Mouse (Mus musculus) cerebellum, adult 2 months (tissue): ENCODE measurements at regions not wholly inside any gene's neighbourhood (a gene's known extent, or its start where the extent isn't known, plus 50 kb on each side); places are given as distances from the start of the nearest gene placed in this dataset.

Source experiments
- CTCF ChIP-seq: fragments of 200-500 bp; IDR thresholded peaks from 2 replicates; pipeline ENCODE4 v1.5.1; 2011; ENCODE audit warnings: low read depth, mild to moderate bottlenecking, control low read depth, low read length, moderate library complexity, borderline replicate concordance; ENCODE audit not compliant: insufficient read depth
- POLR2A ChIP-seq: fragments of 200-500 bp; IDR thresholded peaks from 2 replicates; pipeline ENCODE4 v1.6.1; 2011; ENCODE audit warnings: low read length, control low read depth, borderline replicate concordance; ENCODE audit not compliant: insufficient read depth

- TF ChIP-seq POLR2A = no peak
- no peak for TF ChIP-seq CTCF
Measured at GRCm38 (mm10) chr4:152663069-152663468, 185.4 kb upstream of the Kcnab2 start.
